Mouse (Mus musculus) heart, embryonic 11.5 days (tissue): ENCODE results near the gene Cd81. TPM values are rescaled to one million over a fixed set of nuclear protein-coding genes. Genes with fewer than 3 reads are reported as not detected.

ENCODE experiments used
- ATAC-seq: fragments of 200-750 bp; cut with Nextera tagmentation; replicated peaks from 2 replicates; pipeline ENCODE4 v1.8.0; 2017; ENCODE audit warnings: moderate library complexity; ENCODE audit not compliant: insufficient number of reproducible peaks, low FRiP score, low TSS enrichment
- H3K27ac ChIP-seq: fragments of 300-500 bp; sonication (generic); 2 replicates; pipeline ENCODE4 v1.5.1; 2014; ENCODE audit warnings: mild to moderate bottlenecking, low read depth, low read length
- H3K27me3 ChIP-seq: fragments of 300-500 bp; sonication (generic); 2 replicates; pipeline ENCODE4 v1.6.1; 2014; ENCODE audit warnings: mild to moderate bottlenecking, low read length, mixed read lengths; ENCODE audit not compliant: control insufficient read depth, insufficient read depth
- H3K36me3 ChIP-seq: fragments of 300-500 bp; sonication (generic); 2 replicates; pipeline ENCODE4 v1.6.1; 2014; ENCODE audit warnings: mild to moderate bottlenecking, low read length, moderate library complexity, mixed read lengths; ENCODE audit not compliant: control insufficient read depth, insufficient read depth
- H3K4me1 ChIP-seq: fragments of 300-500 bp; sonication (generic); 2 replicates; pipeline ENCODE4 v1.6.1; 2014; ENCODE audit warnings: low read length; ENCODE audit not compliant: control insufficient read depth, insufficient read depth
- H3K4me2 ChIP-seq: fragments of 300-500 bp; sonication (generic); 2 replicates; pipeline ENCODE4 v1.6.1; 2014; ENCODE audit warnings: mild to moderate bottlenecking, moderate library complexity
- H3K4me3 ChIP-seq: fragments of 300-500 bp; sonication (generic); 2 replicates; pipeline ENCODE4 v1.5.1; 2014; ENCODE audit warnings: low read depth, low read length
- H3K9ac ChIP-seq: fragments of 300-500 bp; sonication (generic); 2 replicates; pipeline ENCODE4 v1.6.1; 2014; ENCODE audit warnings: mild to moderate bottlenecking, low read depth, low read length, moderate library complexity
- H3K9me3 ChIP-seq: fragments of 300-500 bp; sonication (generic); replicated peaks from 2 replicates; pipeline ENCODE4 v1.6.1; 2016; ENCODE audit warnings: low read length; ENCODE audit not compliant: control insufficient read depth
- WGBS: fragments of 180-500 bp; shearing (Covaris S2); extraction: QIAGEN DNeasy Blood & Tissue Kit; methylation state at CpG from one replicate; pipeline ENCODE4 v1.1.7; 2014; ENCODE audit not compliant: insufficient replicate concordance; 5-methylcytosine and 5-hydroxymethylcytosine counted together
- polyA plus RNA-seq: library from polyadenylated mRNA; unstranded; fragments of >200 nt; fragmentation: Nextera tagmentation; extraction: Ambion mirVana; gene quantifications from 2 replicates; pipeline ENCODE4 v1.2.1, GENCODE M21; 2014

Gene Cd81
- polyA plus RNA-seq, 1 experiment from 2014 or later: 632 TPM

- 91% methylated on average over 4 of the region's 4 CpGs for WGBS
- H3K4me2 ChIP-seq: no peak overlapping the region
- no peaks in the 10 kb centered on the region for H3K27me3 ChIP-seq
- H3K27ac ChIP-seq: no peak overlapping the region
- no peak for ATAC-seq
- H3K9me3 ChIP-seq: no peaks in the 10 kb centered on the region
- no peak overlapping the region for H3K4me3 ChIP-seq
- H3K9ac ChIP-seq: no peak overlapping the region
- 0 out of 2 replicates have a peak, but pooled peaks cover 8% of the 10 kb centered on the region for H3K4me1 ChIP-seq
- H3K36me3 ChIP-seq: no peaks in the 10 kb centered on the region
Observed at GRCm38 (mm10) chr7:143027196-143027595, 25.3 kb upstream of the Cd81 start.

- 69% methylated on average over 1 of the region's 1 CpGs for WGBS
- H3K9me3 ChIP-seq: no peaks in the 10 kb centered on the region
- H3K36me3 ChIP-seq: no peaks in the 10 kb centered on the region
- 0 out of 2 replicates have a peak, but pooled peaks cover 8% of the 10 kb centered on the region for H3K4me1 ChIP-seq
- no peak for ATAC-seq
- H3K4me3 ChIP-seq: no peak overlapping the region
- H3K27ac ChIP-seq: no peak overlapping the region
- no peak overlapping the region for H3K9ac ChIP-seq
- no peaks in the 10 kb centered on the region for H3K27me3 ChIP-seq
- H3K4me2 ChIP-seq: no peak overlapping the region
Observed at GRCm38 (mm10) chr7:143031816-143032215, 20.7 kb upstream of the Cd81 start.

GRCm38 (mm10) chr7:143033581-143033980, 19.0 kb upstream of the Cd81 start:
- Histone ChIP-seq H3K27me3 (no peaks in the 10 kb centered on the region), H3K4me2 (no peak overlapping the region), H3K9me3 (no peaks in the 10 kb centered on the region), H3K9ac (no peak overlapping the region), H3K4me3 (no peak overlapping the region), H3K27ac (no peak overlapping the region), H3K4me1 (0 out of 2 replicates have a peak, but pooled peaks cover 6% of the 10 kb centered on the region), H3K36me3 (no peaks in the 10 kb centered on the region)
- no peak for ATAC-seq
- 85% methylated on average over 4 of the region's 4 CpGs for WGBS

- Histone ChIP-seq H3K27ac (no peak overlapping the region), H3K4me2 (no peak overlapping the region), H3K27me3 (no peaks in the 10 kb centered on the region), H3K4me1 (0 out of 2 replicates have a peak, but pooled peaks cover 6% of the 10 kb centered on the region), H3K9me3 (no peaks in the 10 kb centered on the region), H3K4me3 (no peak overlapping the region), H3K36me3 (no peaks in the 10 kb centered on the region), H3K9ac (no peak overlapping the region)
- no peak for ATAC-seq
- 90% methylated on average over 2 of the region's 2 CpGs for WGBS
Observed at GRCm38 (mm10) chr7:143034112-143034511, 18.4 kb upstream of the Cd81 start.

GRCm38 (mm10) chr7:143034519-143035450, 17.8 kb upstream of the Cd81 start:
- Histone ChIP-seq H3K4me1 (0 out of 2 replicates have a peak, but pooled peaks cover 6% of the 10 kb centered on the region), H3K4me3 (no peak overlapping the region), H3K27me3 (no peaks in the 10 kb centered on the region), H3K9me3 (no peaks in the 10 kb centered on the region), H3K36me3 (no peaks in the 10 kb centered on the region), H3K4me2 (no peak overlapping the region), H3K27ac (no peak overlapping the region), H3K9ac (no peak overlapping the region)
- no peak for ATAC-seq
- 77% methylated on average over 8 of the region's 8 CpGs for WGBS

GRCm38 (mm10) chr7:143036787-143037186, 15.8 kb upstream of the Cd81 start:
- no peaks in the 10 kb centered on the region for H3K36me3 ChIP-seq
- no peak for ATAC-seq
- peaks cover 10% of the 10 kb centered on the region for H3K4me1 ChIP-seq
- no peaks in the 10 kb centered on the region for H3K27me3 ChIP-seq
- no peak overlapping the region for H3K4me3 ChIP-seq
- no peaks in the 10 kb centered on the region for H3K9me3 ChIP-seq
- no peak overlapping the region for H3K9ac ChIP-seq
- H3K27ac ChIP-seq: no peak overlapping the region
- no peak overlapping the region for H3K4me2 ChIP-seq
- 74% methylated on average over 3 of the region's 3 CpGs for WGBS

- no peaks in the 10 kb centered on the region for H3K36me3 ChIP-seq
- WGBS: 83% methylated on average over 4 of the region's 4 CpGs
Observed at GRCm38 (mm10) chr7:143037306-143037705, 15.2 kb upstream of the Cd81 start.

GRCm38 (mm10) chr7:143038174-143038931, 14.2 kb upstream of the Cd81 start:
- Histone ChIP-seq H3K27me3 (no peaks in the 10 kb centered on the region), H3K9me3 (no peaks in the 10 kb centered on the region), H3K36me3 (no peaks in the 10 kb centered on the region), H3K9ac (no peak overlapping the region), H3K4me2 (no peak overlapping the region), H3K4me1 (peaks cover 15% of the 10 kb centered on the region), H3K27ac (no peak overlapping the region), H3K4me3 (no peak overlapping the region)
- no peak for ATAC-seq
- 82% methylated on average over 3 of the region's 3 CpGs for WGBS

More at GRCm38 (mm10) chr7:143037306-143037705, 15.2 kb upstream of the Cd81 start:
- Histone ChIP-seq H3K27me3 (no peaks in the 10 kb centered on the region), H3K4me3 (no peak overlapping the region), H3K4me2 (no peak overlapping the region), H3K9ac (no peak overlapping the region), H3K4me1 (peaks cover 12% of the 10 kb centered on the region), H3K9me3 (no peaks in the 10 kb centered on the region), H3K27ac (no peak overlapping the region)
- ATAC-seq: no peak
